Mouse (Mus musculus) cerebellum, adult 9-10 months (tissue): ENCODE results near the gene Rai1.

ENCODE experiments used
- DNase-seq: peaks from one replicate; pipeline ENCODE4 v3.0.0; 2022

Gene Rai1

GRCm38 (mm10) chr11:60195108-60195507, 90.3 kb downstream of the Rai1 start:
- no peak for DNase-seq

- DNase-seq = no peak
Measured at GRCm38 (mm10) chr11:60196344-60196743, 91.5 kb downstream of the Rai1 start.

GRCm38 (mm10) chr11:60197998-60198619, 93.3 kb downstream of the Rai1 start:
- no peak for DNase-seq

- no peak for DNase-seq
Measured at GRCm38 (mm10) chr11:60198651-60199050, 93.8 kb downstream of the Rai1 start.

GRCm38 (mm10) chr11:60199702-60200184, 94.9 kb downstream of the Rai1 start:
- peak; percentile 96 for DNase-seq

DNA sequence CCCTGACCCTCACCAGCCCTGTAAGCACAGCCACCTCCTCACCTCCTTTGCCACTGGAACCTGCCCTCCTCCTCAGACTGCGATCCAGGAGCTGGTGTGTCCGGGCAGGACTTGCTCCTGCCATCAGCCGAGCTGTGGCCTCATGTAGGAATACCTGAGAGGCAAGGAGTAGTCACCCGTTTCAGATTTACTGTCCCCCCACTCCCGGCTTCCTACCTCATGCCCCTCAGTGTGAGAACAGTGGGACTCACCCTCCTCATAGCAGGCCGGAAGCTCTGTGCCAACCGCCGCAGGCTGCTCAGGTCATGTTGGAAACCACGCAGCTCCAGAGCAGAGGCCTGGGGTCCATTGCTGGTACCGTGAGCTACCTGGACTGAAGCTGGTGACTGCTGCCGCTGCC, 95.6 kb downstream of the Rai1 start:
- DNase-seq = no peak

- peak; percentile 75 for DNase-seq
Measured at GRCm38 (mm10) chr11:60202710-60203638, 98.2 kb downstream of the Rai1 start.

DNA sequence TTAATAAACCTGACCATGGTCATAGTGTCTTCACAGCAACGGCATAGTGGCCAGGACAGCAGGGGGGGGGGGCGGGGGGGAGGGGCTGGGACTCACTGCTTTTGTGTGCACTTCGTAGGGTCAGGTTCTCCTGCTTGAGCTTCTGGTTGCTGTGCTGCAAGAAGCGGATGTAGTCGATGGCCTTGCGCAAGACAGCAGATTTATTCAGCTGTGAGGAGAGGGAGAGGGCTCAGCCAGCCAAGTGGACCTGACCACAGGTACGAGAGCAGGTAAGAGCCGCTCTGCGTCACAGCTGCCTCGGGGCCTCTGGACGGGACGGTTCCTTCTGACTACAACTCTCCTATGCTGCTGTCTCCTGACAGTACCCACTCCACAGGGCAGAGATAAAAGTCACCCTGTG, 100.2 kb downstream of the Rai1 start:
- DNase-seq = no peak

DNA sequence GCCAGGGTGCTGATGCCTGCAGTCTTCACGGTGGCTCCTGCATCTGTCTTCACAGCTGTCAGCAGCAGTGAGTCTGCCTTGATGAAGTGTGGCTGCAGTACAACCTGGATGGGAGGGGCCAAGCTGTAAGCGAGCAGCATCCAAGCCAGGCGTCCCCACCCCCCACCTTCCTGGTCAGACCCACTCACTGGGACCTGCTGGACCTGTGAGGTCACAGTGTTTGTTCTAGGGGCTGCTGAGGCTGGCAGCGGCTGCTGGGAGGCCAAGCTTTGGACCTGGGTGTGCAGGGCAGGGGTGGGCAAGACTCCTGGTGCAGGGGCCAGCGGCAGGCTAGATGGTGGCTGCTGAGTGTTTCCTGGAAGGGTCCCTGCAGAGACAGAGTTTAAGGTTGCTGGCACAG, 101.4 kb downstream of the Rai1 start:
- DNase-seq = no peak

GRCm38 (mm10) chr11:60208201-60208600, 103.4 kb downstream of the Rai1 start:
- no peak for DNase-seq

DNA sequence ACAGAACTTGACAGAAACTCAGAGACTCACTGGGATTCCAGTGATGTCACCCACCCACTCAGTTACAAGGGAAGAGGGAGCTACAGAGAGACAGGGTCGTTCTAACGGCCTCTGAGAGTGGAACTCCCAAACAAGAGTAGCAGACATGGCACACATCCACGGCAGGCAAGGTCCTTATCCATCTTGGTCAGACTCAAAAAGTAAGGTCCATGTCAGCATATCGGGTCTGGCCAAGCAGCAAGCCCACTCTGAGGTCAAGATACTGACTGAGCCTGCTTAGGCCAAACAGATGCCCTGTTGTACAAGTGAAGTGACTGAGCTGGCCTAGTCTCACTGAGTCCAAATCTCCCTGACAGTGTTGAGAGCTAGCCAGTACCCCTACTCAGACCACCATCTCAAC, 103.9 kb downstream of the Rai1 start:
- no peak for DNase-seq

- DNase-seq = peak; percentile 92
Measured at GRCm38 (mm10) chr11:60209217-60209932, 104.6 kb downstream of the Rai1 start.

- DNase-seq = no peak
Measured at GRCm38 (mm10) chr11:60209933-60210249, 105.1 kb downstream of the Rai1 start.

DNA sequence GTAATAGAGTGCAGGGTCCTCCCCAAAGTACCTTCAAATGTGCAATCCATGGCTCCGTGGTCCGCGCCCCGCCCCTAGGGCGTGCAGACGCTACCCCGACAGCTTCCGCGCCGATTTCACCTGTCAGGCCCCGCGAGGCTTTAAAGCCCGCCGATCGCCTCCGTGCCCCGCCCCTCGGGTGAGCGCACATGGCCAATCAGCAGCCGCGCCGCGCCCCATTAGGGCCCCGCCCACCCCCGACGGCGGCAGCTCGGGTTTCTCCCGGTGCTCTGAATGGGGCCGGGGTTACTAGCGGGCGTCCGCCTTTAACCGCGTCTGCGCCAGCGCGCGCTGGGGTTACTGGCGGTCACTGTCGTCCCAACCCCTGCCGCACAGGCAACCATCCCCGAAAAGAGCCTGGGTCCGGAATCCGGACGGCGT, 105.5 kb downstream of the Rai1 start:
- DNase-seq = peak; percentile 77

DNA sequence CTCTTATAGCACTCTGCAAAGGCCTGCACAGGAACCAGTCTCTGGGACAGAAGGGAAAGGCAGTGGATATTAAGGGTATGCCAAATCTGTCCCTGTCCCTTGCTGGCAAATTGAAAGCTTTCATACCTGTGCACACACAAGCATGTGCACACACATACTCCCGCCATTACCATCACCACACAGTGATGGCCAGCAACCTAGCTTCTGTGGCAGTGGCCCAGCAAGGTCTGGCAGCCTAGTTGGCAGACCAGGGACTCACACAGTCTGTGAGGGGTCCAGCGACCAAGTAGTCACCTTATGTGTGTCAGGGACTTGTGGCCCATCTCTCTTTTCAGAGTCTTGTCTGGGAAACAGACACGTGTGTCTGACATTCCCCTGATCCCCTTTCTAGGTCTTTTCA, 106.3 kb downstream of the Rai1 start:
- DNase-seq = no peak

DNA sequence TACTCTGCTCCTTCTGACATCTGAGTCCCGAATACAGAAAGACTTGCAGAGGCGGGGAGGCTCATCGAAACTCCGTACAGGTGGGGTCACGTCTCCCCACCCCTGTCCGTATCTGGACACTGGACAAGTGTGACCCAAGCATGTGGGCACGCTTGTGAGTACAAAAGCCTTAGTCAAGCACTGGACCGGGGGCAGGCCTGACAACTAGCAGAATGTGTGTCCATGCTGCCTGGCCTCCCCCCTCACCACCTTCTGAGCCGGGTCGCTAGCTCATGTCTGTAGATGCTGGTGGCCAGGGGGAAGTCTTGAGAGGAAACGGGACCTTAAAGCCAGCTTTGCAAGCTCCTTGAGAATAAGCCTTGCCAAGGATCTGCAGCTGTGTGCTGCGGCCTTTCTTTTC, 106.9 kb downstream of the Rai1 start:
- no peak for DNase-seq

GRCm38 (mm10) chr11:60213266-60213665, 108.5 kb downstream of the Rai1 start:
- DNase-seq = no peak

- DNase-seq = no peak
Measured at GRCm38 (mm10) chr11:60216671-60217070, 111.9 kb downstream of the Rai1 start.

- DNase-seq = no peak
Measured at GRCm38 (mm10) chr11:60217467-60217866, 112.7 kb downstream of the Rai1 start.

DNA sequence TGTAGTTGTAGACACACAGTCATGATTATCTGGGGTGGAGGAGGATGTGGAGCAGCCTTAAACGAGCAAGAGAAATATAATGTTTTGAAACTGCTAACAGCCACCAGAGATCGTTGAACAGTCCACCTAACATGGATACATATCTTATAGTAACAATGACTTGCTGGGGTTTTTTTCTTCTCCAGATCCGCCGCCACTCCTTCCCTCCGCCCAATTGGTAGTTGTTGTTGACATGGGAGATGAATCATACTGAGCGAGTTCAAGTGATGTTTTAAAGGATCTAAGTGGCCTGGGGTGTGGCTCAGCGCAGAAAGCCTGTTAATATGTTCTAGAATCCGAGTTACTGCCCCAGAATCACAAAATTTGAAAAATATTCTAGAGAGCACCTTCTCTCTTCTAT, 114.8 kb downstream of the Rai1 start:
- no peak for DNase-seq

GRCm38 (mm10) chr11:60220291-60220804, 115.5 kb downstream of the Rai1 start:
- peak; percentile 87 for DNase-seq

DNA sequence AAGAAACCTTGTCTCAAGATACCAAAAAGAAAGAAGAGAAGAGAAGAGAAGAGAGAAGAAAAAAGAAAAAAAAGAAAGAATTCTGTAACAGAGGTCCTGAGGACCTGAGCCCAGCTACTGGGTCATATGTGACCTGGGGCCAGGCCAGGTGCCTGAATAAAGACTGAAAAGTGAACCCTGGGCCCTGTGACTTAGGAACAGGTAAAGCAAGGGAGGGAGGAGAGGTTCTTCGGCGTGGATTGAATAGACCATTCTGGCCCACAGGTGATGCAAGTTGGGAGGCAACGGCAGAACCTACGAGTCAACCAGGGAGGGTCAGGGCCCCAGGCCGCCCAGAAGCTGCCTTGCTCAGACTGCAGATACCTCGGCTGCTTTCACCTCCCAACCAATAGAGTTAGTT, 116.6 kb downstream of the Rai1 start:
- no peak for DNase-seq

- no peak for DNase-seq
Measured at GRCm38 (mm10) chr11:60222085-60222468, 117.3 kb downstream of the Rai1 start.
